8 mouse cellular contexts compared by ENCODE assay signal in genomic region chr8:85076993-85077392, GRCm38 (mm10). TPM values are rescaled to one million over a fixed set of nuclear protein-coding genes. Genes with fewer than 3 reads are reported as not detected.
DNase-seq lines count a peak whose midpoint lies in the region; ATAC-seq lines count a peak whose summit lies in the region.

No protein-coding gene starts in this region.

- H3K27me3 ChIP-seq in intestine, embryonic 16.5 days (replicated peaks; ENCODE audit: control insufficient read depth, insufficient read depth, low read length) = no peaks in the 10 kb centered on the region
- no peaks in the 10 kb centered on the region for H3K27me3 ChIP-seq in limb, embryonic 11.5 days (ENCODE audit: control insufficient read depth, insufficient read depth, low read length)
- no peaks in the 10 kb centered on the region for H3K27me3 ChIP-seq in stomach, embryonic 16.5 days (ENCODE audit: control insufficient read depth, insufficient read depth, low read length)

- H3K4me3 ChIP-seq in intestine, embryonic 16.5 days (ENCODE audit: low read length) = no peak overlapping the region
- no peak overlapping the region for H3K4me3 ChIP-seq in limb, embryonic 11.5 days (ENCODE audit: low read depth, low read length)
- H3K4me3 ChIP-seq in stomach, embryonic 16.5 days (replicated peaks; ENCODE audit: low read length) = no peak overlapping the region

- no peak overlapping the region for H3K27ac ChIP-seq in intestine, embryonic 16.5 days (ENCODE audit: low read length)
- H3K27ac ChIP-seq in limb, embryonic 11.5 days (replicated peaks; ENCODE audit: low read depth, low read length) = no peak overlapping the region
- no peak overlapping the region for H3K27ac ChIP-seq in stomach, embryonic 16.5 days (ENCODE audit: low read length)

- peaks cover 18% of the 10 kb centered on the region for H3K4me1 ChIP-seq in intestine, embryonic 16.5 days (ENCODE audit: control insufficient read depth, insufficient read depth, low read length)
- H3K4me1 ChIP-seq in limb, embryonic 11.5 days (ENCODE audit: control insufficient read depth, insufficient read depth, low read length) = peaks cover 7% of the 10 kb centered on the region; the same call in 1 of the 2 replicates
- H3K4me1 ChIP-seq in stomach, embryonic 16.5 days (ENCODE audit: control insufficient read depth, insufficient read depth, low read length) = peaks cover 17% of the 10 kb centered on the region

- WGBS in intestine, embryonic 16.5 days = 0% methylated on average over 2 of the region's 2 CpGs
- WGBS in limb, embryonic 11.5 days = 0% methylated on average over 2 of the region's 2 CpGs
- WGBS in stomach, embryonic 16.5 days = 2% methylated on average over 2 of the region's 2 CpGs

- H3K9ac ChIP-seq in intestine, embryonic 16.5 days (ENCODE audit: low read depth, low read length) = no peak overlapping the region
- H3K9ac ChIP-seq in limb, embryonic 11.5 days (ENCODE audit: low read length) = no peak overlapping the region
- H3K9ac ChIP-seq in stomach, embryonic 16.5 days (ENCODE audit: low read length) = no peak overlapping the region

- no peak overlapping the region for H3K4me2 ChIP-seq in intestine, embryonic 16.5 days (ENCODE audit: low read depth, low read length)
- H3K4me2 ChIP-seq in limb, embryonic 11.5 days (ENCODE audit: low read depth, severe bottlenecking) = no peak overlapping the region
- no peak overlapping the region for H3K4me2 ChIP-seq in stomach, embryonic 16.5 days (ENCODE audit: low read depth, low read length)

- H3K9me3 ChIP-seq in intestine, embryonic 16.5 days (ENCODE audit: control insufficient read depth, low read length) = no peaks in the 10 kb centered on the region
- no peaks in the 10 kb centered on the region for H3K9me3 ChIP-seq in limb, embryonic 11.5 days (ENCODE audit: control insufficient read depth, low read length)
- no peaks in the 10 kb centered on the region for H3K9me3 ChIP-seq in stomach, embryonic 16.5 days (replicated peaks; ENCODE audit: control insufficient read depth, low read length)

- 0 out of 2 replicates have a peak, but pooled peaks cover 2% of the 10 kb centered on the region for H3K36me3 ChIP-seq in intestine, embryonic 16.5 days (ENCODE audit: control insufficient read depth, insufficient read depth, low read length)
- peaks cover 8% of the 10 kb centered on the region; the same call in 1 of the 2 replicates for H3K36me3 ChIP-seq in limb, embryonic 11.5 days (ENCODE audit: control insufficient read depth, insufficient read depth, low read length)
- H3K36me3 ChIP-seq in stomach, embryonic 16.5 days (ENCODE audit: control insufficient read depth, insufficient read depth, low read length) = no peaks in the 10 kb centered on the region; the same call in 1 of the 2 replicates

- ATAC-seq in intestine, embryonic 16.5 days = peak; percentile 45; the same call in 1 of the 2 replicates
- no peak for ATAC-seq in limb, embryonic 11.5 days (ENCODE audit: insufficient number of reproducible peaks, low FRiP score, low TSS enrichment, low read depth)
- peak; percentile 58; the same call in 1 of the 2 replicates for ATAC-seq in stomach, embryonic 16.5 days (ENCODE audit: insufficient read depth, low FRiP score)

- peak; percentile 64 for DNase-seq in ovary, adult 18-20 months (ENCODE audit: low spot score)
- no peak for DNase-seq in ovary, postnatal 10 days (ENCODE audit: low spot score)
- peak; percentile 80 to 85 for DNase-seq in cerebellum, adult 18-20 months
- peak; percentile 75 to 88 for DNase-seq in frontal cortex, adult 2 months (ENCODE audit: extremely low spot score in 1 of 2, low spot score in 1 of 2)
- peak; percentile 87 for DNase-seq in limb, embryonic 11.5 days (ENCODE audit: low spot score)
- DNase-seq in naive thymus-derived CD4-positive, alpha-beta T cell, adult 2 months (ENCODE audit: low read depth) = peak; percentile 90

RNA-seq across cellular contexts. Expression of gene Wdr83os, which starts 3.5 kb away (rescaled TPM):
- polyA plus RNA-seq in frontal cortex, adult 2 months (2012; rRNA removed) = 110 and 122 TPM in 2 replicates
- 138 and 146 TPM in 2 replicates for polyA plus RNA-seq in intestine, embryonic 16.5 days (2015; fragmentation: Nextera tagmentation; extraction: Ambion mirVana)
- 112 and 115 TPM in 2 replicates for polyA plus RNA-seq in limb, embryonic 11.5 days (2014; fragmentation: Nextera tagmentation; extraction: Ambion mirVana)
- 116 and 131 TPM in 2 replicates for polyA plus RNA-seq in stomach, embryonic 16.5 days (2015; fragmentation: Nextera tagmentation; extraction: Ambion mirVana)

RNA-seq across cellular contexts. Expression of gene Wdr83, which starts 4.1 kb away (rescaled TPM):
- 57.8 and 58.2 TPM in 2 replicates for polyA plus RNA-seq in frontal cortex, adult 2 months (2012; rRNA removed)
- polyA plus RNA-seq in intestine, embryonic 16.5 days (2015; fragmentation: Nextera tagmentation; extraction: Ambion mirVana) = 39.7 and 43.8 TPM in 2 replicates
- 54.9 and 57.7 TPM in 2 replicates for polyA plus RNA-seq in limb, embryonic 11.5 days (2014; fragmentation: Nextera tagmentation; extraction: Ambion mirVana)
- 36.8 and 46.1 TPM in 2 replicates for polyA plus RNA-seq in stomach, embryonic 16.5 days (2015; fragmentation: Nextera tagmentation; extraction: Ambion mirVana)

RNA-seq across cellular contexts. Expression of gene Dhps, which starts 5.4 kb away (rescaled TPM):
- polyA plus RNA-seq in frontal cortex, adult 2 months (2012; rRNA removed) = 66.6 and 68.7 TPM in 2 replicates
- polyA plus RNA-seq in intestine, embryonic 16.5 days (2015; fragmentation: Nextera tagmentation; extraction: Ambion mirVana) = 56.0 and 57.4 TPM in 2 replicates
- polyA plus RNA-seq in limb, embryonic 11.5 days (2014; fragmentation: Nextera tagmentation; extraction: Ambion mirVana) = 69.4 and 73.8 TPM in 2 replicates
- 47.1 TPM in 2 replicates for polyA plus RNA-seq in stomach, embryonic 16.5 days (2015; fragmentation: Nextera tagmentation; extraction: Ambion mirVana)

RNA-seq across cellular contexts. Expression of gene Man2b1, which starts 6.1 kb away (rescaled TPM):
- 40.2 and 46.9 TPM in 2 replicates for polyA plus RNA-seq in frontal cortex, adult 2 months (2012; rRNA removed)
- 72.4 and 85.5 TPM in 2 replicates for polyA plus RNA-seq in intestine, embryonic 16.5 days (2015; fragmentation: Nextera tagmentation; extraction: Ambion mirVana)
- polyA plus RNA-seq in limb, embryonic 11.5 days (2014; fragmentation: Nextera tagmentation; extraction: Ambion mirVana) = 22.1 and 23.4 TPM in 2 replicates
- polyA plus RNA-seq in stomach, embryonic 16.5 days (2015; fragmentation: Nextera tagmentation; extraction: Ambion mirVana) = 59.8 and 61.3 TPM in 2 replicates

RNA-seq across cellular contexts. Expression of gene Gm5741, which starts 9.2 kb away (rescaled TPM):
- 0.74 TPM in 1 of 2 replicates, not detected in the other for polyA plus RNA-seq in frontal cortex, adult 2 months (2012; rRNA removed)
- not detected in 2 replicates for polyA plus RNA-seq in intestine, embryonic 16.5 days (2015; fragmentation: Nextera tagmentation; extraction: Ambion mirVana)
- 0.75 TPM in 1 of 2 replicates, not detected in the other for polyA plus RNA-seq in limb, embryonic 11.5 days (2014; fragmentation: Nextera tagmentation; extraction: Ambion mirVana)
- polyA plus RNA-seq in stomach, embryonic 16.5 days (2015; fragmentation: Nextera tagmentation; extraction: Ambion mirVana) = 0.53 TPM in 1 of 2 replicates, not detected in the other
